Mouse (Mus musculus) E14TG2a.4 (cell line): Measurements from ENCODE around the gene Olfr571.

Experiments
- H3K27me3 ChIP-seq: 2 replicates; pipeline ENCODE4 v1.6.1; 2014; ENCODE audit warnings: low read length, control low read depth; ENCODE audit not compliant: insufficient read depth
- H3K36me3 ChIP-seq: 2 replicates; pipeline ENCODE4 v1.6.1; 2014; ENCODE audit warnings: low read length, control low read depth; ENCODE audit not compliant: insufficient read depth
- H3K4me1 ChIP-seq: replicated peaks from 2 replicates; pipeline ENCODE4 v1.6.1; 2014; ENCODE audit warnings: low read depth, low read length, control low read depth
- H3K4me3 ChIP-seq: replicated peaks from 2 replicates; pipeline ENCODE4 v1.5.1; 2014; ENCODE audit warnings: mild to moderate bottlenecking, low read length
- H3K9me3 ChIP-seq: 2 replicates; pipeline ENCODE4 v1.6.1; 2014; ENCODE audit warnings: low read length, control low read depth
- CTCF ChIP-seq: conservative IDR thresholded peaks from 2 replicates; pipeline ENCODE4 v1.5.1; 2014; ENCODE audit warnings: low read length
- NANOG ChIP-seq: IDR thresholded peaks from 2 replicates; pipeline ENCODE4 v1.6.1; 2014; ENCODE audit warnings: borderline replicate concordance, low read length, mixed read lengths
- POU5F1 ChIP-seq: IDR thresholded peaks from 2 replicates; pipeline ENCODE4 v1.6.1; 2014; ENCODE audit warnings: low read length, borderline replicate concordance

Gene Olfr571

GRCm38 (mm10) chr7:102927105-102927504 lies 9.8 kb upstream of the Olfr571 start:
- Histone ChIP-seq H3K4me3 (no peak overlapping the region), H3K36me3 (no peaks in the 10 kb centered on the region), H3K4me1 (no peaks in the 10 kb centered on the region), H3K9me3 (no peaks in the 10 kb centered on the region), H3K27me3 (no peaks in the 10 kb centered on the region)
- TF ChIP-seq NANOG, result no peak
- TF ChIP-seq CTCF, result no peak
- TF ChIP-seq POU5F1, result no peak

GRCm38 (mm10) chr7:102924109-102924508 lies 6.8 kb upstream of the Olfr571 start, which contains the start of gene Olfr572:
Gene Olfr572 (plus strand): TSS chr7:102924409.
- Histone ChIP-seq H3K36me3 (no peaks in the 10 kb centered on the region), H3K9me3 (no peaks in the 10 kb centered on the region), H3K4me3 (no peak within 1 kb of the TSS), H3K27me3 (no peaks in the 10 kb centered on the region), H3K4me1 (no peaks in the 10 kb centered on the region)
- TF ChIP-seq CTCF (no peak), POU5F1 (no peak), NANOG (no peak)

GRCm38 (mm10) chr7:102919632-102920031 lies 2.3 kb upstream of the Olfr571 start:
- Histone ChIP-seq H3K36me3 (no peaks in the 10 kb centered on the region), H3K27me3 (no peaks in the 10 kb centered on the region), H3K4me1 (no peaks in the 10 kb centered on the region), H3K4me3 (no peak overlapping the region), H3K9me3 (no peaks in the 10 kb centered on the region)
- TF ChIP-seq POU5F1 (no peak), CTCF (peak; percentile 74), NANOG (no peak)

GRCm38 (mm10) chr7:102916405-102916804 lies 931 bp downstream of the Olfr571 start:
- H3K27me3 ChIP-seq, result no peaks in the 10 kb centered on the region
- TF ChIP-seq NANOG, result no peak
- TF ChIP-seq POU5F1, result no peak
- no peak for TF ChIP-seq CTCF
- no peaks in the 10 kb centered on the region for H3K36me3 ChIP-seq
- H3K4me3 ChIP-seq, result no peak overlapping the region
- no peaks in the 10 kb centered on the region for H3K4me1 ChIP-seq
- H3K9me3 ChIP-seq, result no peaks in the 10 kb centered on the region

- no peak overlapping the region for H3K4me3 ChIP-seq
- no peaks in the 10 kb centered on the region for H3K36me3 ChIP-seq
- no peak for TF ChIP-seq CTCF
- no peak for TF ChIP-seq NANOG
- no peak for TF ChIP-seq POU5F1
- no peaks in the 10 kb centered on the region for H3K9me3 ChIP-seq
- no peaks in the 10 kb centered on the region for H3K27me3 ChIP-seq
- H3K4me1 ChIP-seq, result no peaks in the 10 kb centered on the region
Measured at GRCm38 (mm10) chr7:102915261-102915660, 2.1 kb downstream of the Olfr571 start.

- no peaks in the 10 kb centered on the region for H3K27me3 ChIP-seq
- H3K4me1 ChIP-seq, result no peaks in the 10 kb centered on the region
- no peak for TF ChIP-seq NANOG
- TF ChIP-seq CTCF, result no peak
- no peak for TF ChIP-seq POU5F1
- no peaks in the 10 kb centered on the region for H3K36me3 ChIP-seq
- H3K9me3 ChIP-seq, result no peaks in the 10 kb centered on the region
- H3K4me3 ChIP-seq, result no peak within 1 kb of the TSS
Measured at GRCm38 (mm10) chr7:102890782-102891181, 26.6 kb downstream of the Olfr571 start, which contains the start of gene Olfr569. Gene Olfr569 (minus strand): TSS chr7:102890882.

GRCm38 (mm10) chr7:102876822-102877221 lies 40.5 kb downstream of the Olfr571 start, which contains the start of gene Olfr568:
Gene Olfr568 (plus strand): TSS chr7:102877122.
- Histone ChIP-seq H3K27me3 (no peaks in the 10 kb centered on the region), H3K4me3 (no peak within 1 kb of the TSS), H3K36me3 (no peaks in the 10 kb centered on the region), H3K4me1 (no peaks in the 10 kb centered on the region), H3K9me3 (no peaks in the 10 kb centered on the region)
- no peak for TF ChIP-seq NANOG
- TF ChIP-seq POU5F1, result no peak
- no peak for TF ChIP-seq CTCF

GRCm38 (mm10) chr7:102858665-102859064 lies 58.7 kb downstream of the Olfr571 start, which contains the start of gene Olfr566:
Gene Olfr566 (minus strand): TSS chr7:102858765.
- Histone ChIP-seq H3K9me3 (no peaks in the 10 kb centered on the region), H3K4me3 (no peak within 1 kb of the TSS), H3K4me1 (no peaks in the 10 kb centered on the region), H3K36me3 (no peaks in the 10 kb centered on the region), H3K27me3 (no peaks in the 10 kb centered on the region)
- no peak for TF ChIP-seq NANOG
- TF ChIP-seq POU5F1, result no peak
- no peak for TF ChIP-seq CTCF

- Histone ChIP-seq H3K4me3 (no peak overlapping the region), H3K4me1 (no peaks in the 10 kb centered on the region), H3K27me3 (no peaks in the 10 kb centered on the region), H3K9me3 (no peaks in the 10 kb centered on the region), H3K36me3 (no peaks in the 10 kb centered on the region)
- no peak for TF ChIP-seq POU5F1
- no peak for TF ChIP-seq CTCF
- TF ChIP-seq NANOG, result no peak
Measured at GRCm38 (mm10) chr7:102855807-102856206, 61.5 kb downstream of the Olfr571 start.
